Mouse (Mus musculus): ENCODE data around the gene Fancd2.

Fancd2 gene

GRCm38 (mm10) chr6:113543906-113544481 lies 12.5 kb downstream of the Fancd2 start:
- H3K36me3 ChIP-seq (ENCODE audit: insufficient read depth, low read length), result peaks cover 90% of the 10 kb centered on the region
- H3K4me1 ChIP-seq (replicated peaks; ENCODE audit: low read depth, low read length), result no peaks in the 10 kb centered on the region
- TF ChIP-seq NANOG (IDR thresholded peaks at IDR 0.05; ENCODE audit: borderline replicate concordance, low read length) (no peak), POU5F1 (IDR thresholded peaks at IDR 0.05; ENCODE audit: borderline replicate concordance, low read length) (no peak), CTCF (conservative IDR thresholded peaks at IDR 0.05; ENCODE audit: low read length) (no peak)
- no peaks in the 10 kb centered on the region for H3K27me3 ChIP-seq (ENCODE audit: insufficient read depth, low read length)
- peaks cover 6% of the 10 kb centered on the region; the same call in 1 of the 2 replicates for H3K9me3 ChIP-seq (ENCODE audit: low read length)
- no peak overlapping the region for H3K4me3 ChIP-seq (replicated peaks; ENCODE audit: low read length)

- H3K4me3 ChIP-seq (replicated peaks; ENCODE audit: low read length), result no peak overlapping the region
- H3K4me1 ChIP-seq (replicated peaks; ENCODE audit: low read depth, low read length), result peaks cover 14% of the 10 kb centered on the region
- H3K9me3 ChIP-seq (ENCODE audit: low read length), result no peaks in the 10 kb centered on the region
- H3K36me3 ChIP-seq (ENCODE audit: insufficient read depth, low read length), result peaks cover 93% of the 10 kb centered on the region
- TF ChIP-seq POU5F1 (IDR thresholded peaks at IDR 0.05; ENCODE audit: borderline replicate concordance, low read length), result no peak
- H3K27me3 ChIP-seq (ENCODE audit: insufficient read depth, low read length), result no peaks in the 10 kb centered on the region
These were observed 28.3 kb downstream of the Fancd2 start for GRCm38 (mm10) chr6:113559736-113560135.

- TF ChIP-seq CTCF (conservative IDR thresholded peaks at IDR 0.05; ENCODE audit: low read length) (no peak), POU5F1 (IDR thresholded peaks at IDR 0.05; ENCODE audit: borderline replicate concordance, low read length) (no peak), NANOG (IDR thresholded peaks at IDR 0.05; ENCODE audit: borderline replicate concordance, low read length) (no peak)
- Histone ChIP-seq H3K36me3 (ENCODE audit: insufficient read depth, low read length) (peaks cover 100% of the 10 kb centered on the region), H3K9me3 (ENCODE audit: low read length) (no peaks in the 10 kb centered on the region), H3K4me1 (replicated peaks; ENCODE audit: low read depth, low read length) (peaks cover 14% of the 10 kb centered on the region), H3K27me3 (ENCODE audit: insufficient read depth, low read length) (no peaks in the 10 kb centered on the region), H3K4me3 (replicated peaks; ENCODE audit: low read length) (no peak overlapping the region)
These were observed 33.1 kb downstream of the Fancd2 start for GRCm38 (mm10) chr6:113564557-113564956.

GRCm38 (mm10) chr6:113576044-113576443 lies 44.6 kb downstream of the Fancd2 start:
- Histone ChIP-seq H3K36me3 (ENCODE audit: insufficient read depth, low read length) (peaks cover 84% of the 10 kb centered on the region), H3K4me1 (replicated peaks; ENCODE audit: low read depth, low read length) (no peaks in the 10 kb centered on the region), H3K4me3 (replicated peaks; ENCODE audit: low read length) (no peak overlapping the region), H3K27me3 (ENCODE audit: insufficient read depth, low read length) (no peaks in the 10 kb centered on the region), H3K9me3 (ENCODE audit: low read length) (no peaks in the 10 kb centered on the region)
- TF ChIP-seq CTCF (conservative IDR thresholded peaks at IDR 0.05; ENCODE audit: low read length) (no peak), NANOG (IDR thresholded peaks at IDR 0.05; ENCODE audit: borderline replicate concordance, low read length) (no peak), POU5F1 (IDR thresholded peaks at IDR 0.05; ENCODE audit: borderline replicate concordance, low read length) (no peak)

- Histone ChIP-seq H3K36me3 (ENCODE audit: insufficient read depth, low read length) (peaks cover 86% of the 10 kb centered on the region), H3K4me1 (replicated peaks; ENCODE audit: low read depth, low read length) (no peaks in the 10 kb centered on the region)
These were observed 47.8 kb downstream of the Fancd2 start for GRCm38 (mm10) chr6:113579306-113579705.

GRCm38 (mm10) chr6:113583023-113583422 lies 51.5 kb downstream of the Fancd2 start:
- TF ChIP-seq CTCF (conservative IDR thresholded peaks at IDR 0.05; ENCODE audit: low read length) (no peak), NANOG (IDR thresholded peaks at IDR 0.05; ENCODE audit: borderline replicate concordance, low read length) (no peak), POU5F1 (IDR thresholded peaks at IDR 0.05; ENCODE audit: borderline replicate concordance, low read length) (no peak)

More at GRCm38 (mm10) chr6:113579306-113579705, 47.8 kb downstream of the Fancd2 start:
- Histone ChIP-seq H3K27me3 (ENCODE audit: insufficient read depth, low read length) (no peaks in the 10 kb centered on the region), H3K9me3 (ENCODE audit: low read length) (no peaks in the 10 kb centered on the region), H3K4me3 (replicated peaks; ENCODE audit: low read length) (no peak overlapping the region)
- no peak for TF ChIP-seq POU5F1 (IDR thresholded peaks at IDR 0.05; ENCODE audit: borderline replicate concordance, low read length)
- no peak for TF ChIP-seq NANOG (IDR thresholded peaks at IDR 0.05; ENCODE audit: borderline replicate concordance, low read length)
- no peak for TF ChIP-seq CTCF (conservative IDR thresholded peaks at IDR 0.05; ENCODE audit: low read length)

GRCm38 (mm10) chr6:113585065-113585464 lies 53.6 kb downstream of the Fancd2 start:
- no peaks in the 10 kb centered on the region for H3K9me3 ChIP-seq (ENCODE audit: low read length)
- H3K4me3 ChIP-seq (replicated peaks; ENCODE audit: low read length), result no peak overlapping the region
- no peaks in the 10 kb centered on the region for H3K27me3 ChIP-seq (ENCODE audit: insufficient read depth, low read length)
- H3K4me1 ChIP-seq (replicated peaks; ENCODE audit: low read depth, low read length), result no peaks in the 10 kb centered on the region
- H3K36me3 ChIP-seq (ENCODE audit: insufficient read depth, low read length), result peaks cover 96% of the 10 kb centered on the region
- TF ChIP-seq NANOG (IDR thresholded peaks at IDR 0.05; ENCODE audit: borderline replicate concordance, low read length), result no peak
- no peak for TF ChIP-seq POU5F1 (IDR thresholded peaks at IDR 0.05; ENCODE audit: borderline replicate concordance, low read length)
- TF ChIP-seq CTCF (conservative IDR thresholded peaks at IDR 0.05; ENCODE audit: low read length), result no peak

More at GRCm38 (mm10) chr6:113583023-113583422, 51.5 kb downstream of the Fancd2 start:
- Histone ChIP-seq H3K4me3 (replicated peaks; ENCODE audit: low read length) (no peak overlapping the region), H3K36me3 (ENCODE audit: insufficient read depth, low read length) (peaks cover 90% of the 10 kb centered on the region), H3K27me3 (ENCODE audit: insufficient read depth, low read length) (no peaks in the 10 kb centered on the region), H3K9me3 (ENCODE audit: low read length) (no peaks in the 10 kb centered on the region), H3K4me1 (replicated peaks; ENCODE audit: low read depth, low read length) (no peaks in the 10 kb centered on the region)

- TF ChIP-seq CTCF (conservative IDR thresholded peaks at IDR 0.05; ENCODE audit: low read length) (no peak), POU5F1 (IDR thresholded peaks at IDR 0.05; ENCODE audit: borderline replicate concordance, low read length) (no peak), NANOG (IDR thresholded peaks at IDR 0.05; ENCODE audit: borderline replicate concordance, low read length) (no peak)
- Histone ChIP-seq H3K36me3 (ENCODE audit: insufficient read depth, low read length) (peaks cover 93% of the 10 kb centered on the region), H3K4me1 (replicated peaks; ENCODE audit: low read depth, low read length) (no peaks in the 10 kb centered on the region), H3K27me3 (ENCODE audit: insufficient read depth, low read length) (no peaks in the 10 kb centered on the region), H3K9me3 (ENCODE audit: low read length) (no peaks in the 10 kb centered on the region), H3K4me3 (replicated peaks; ENCODE audit: low read length) (no peak overlapping the region)
These were observed 55.1 kb downstream of the Fancd2 start for GRCm38 (mm10) chr6:113586466-113587183.
